Mouse (Mus musculus): ENCODE results near the gene Yjefn3. TPM values are rescaled to one million over a fixed set of nuclear protein-coding genes. Genes with fewer than 3 reads are reported as not detected.

Yjefn3 gene
- polyA plus RNA-seq, 1 experiment from 2014 or later, result 13.8 TPM

DNA sequence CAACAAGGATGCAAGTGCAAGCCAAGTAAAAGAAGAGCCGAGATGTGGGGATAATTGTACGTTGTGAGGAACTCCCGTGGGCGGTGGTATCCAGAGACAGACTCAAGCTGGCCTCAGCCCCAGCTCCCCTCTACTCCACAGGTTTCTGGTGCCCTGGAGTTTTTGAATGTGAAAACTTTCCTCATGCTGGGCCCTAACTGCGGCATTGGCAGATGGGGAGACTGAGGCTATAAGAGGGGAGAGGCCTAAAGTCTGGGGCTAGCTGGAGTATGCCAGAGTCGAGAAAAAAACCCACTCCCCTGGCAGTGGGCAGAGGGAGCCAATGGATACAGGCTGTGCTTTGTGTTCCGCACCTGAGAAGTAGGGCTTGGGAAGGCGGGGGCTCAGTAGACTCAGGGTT, 1.6 kb upstream of the Yjefn3 start:
- peak overlapping the region; percentile 79; the same call in 1 of the 2 replicates for H3K4me2 ChIP-seq
- H3K27me3 ChIP-seq, result no peaks in the 10 kb centered on the region
- 79% methylated on average over 8 of the region's 8 CpGs for WGBS
- no peak overlapping the region for H3K9ac ChIP-seq
- H3K4me1 ChIP-seq (replicated peaks), result peaks cover 42% of the 10 kb centered on the region
- no peak overlapping the region for H3K27ac ChIP-seq (replicated peaks)
- ATAC-seq (ENCODE audit: low FRiP score, low read depth), result no peak
- no peaks in the 10 kb centered on the region for H3K9me3 ChIP-seq
- no peaks in the 10 kb centered on the region for H3K36me3 ChIP-seq
- H3K4me3 ChIP-seq, result 0 out of 2 replicates have a peak overlapping the region, but pooled peaks have one; percentile 86

DNA sequence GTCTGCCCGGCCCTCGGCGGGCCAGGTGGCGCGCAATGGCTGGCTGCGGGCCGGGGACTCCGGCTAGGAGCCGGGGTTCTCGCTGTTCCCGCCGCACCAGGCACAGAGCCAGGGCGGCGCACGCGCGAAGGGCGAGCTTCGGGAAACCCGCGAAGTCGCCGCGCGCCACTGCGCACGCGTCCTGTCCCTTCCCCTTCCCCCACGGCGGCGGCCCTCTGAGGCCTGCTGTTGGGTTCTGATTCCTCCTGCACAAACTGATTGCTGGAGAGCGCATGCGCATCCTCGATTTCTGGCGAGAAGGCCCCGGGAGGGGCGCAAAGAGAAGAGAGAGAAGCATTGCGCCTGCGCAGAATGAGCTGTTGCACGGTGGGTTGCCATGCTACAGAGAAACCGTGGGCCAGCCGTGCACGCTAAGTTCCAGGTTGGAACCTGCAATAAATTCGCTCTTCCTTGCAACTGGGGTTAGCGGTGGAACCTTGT, 591 bp upstream of the Yjefn3 start:
- H3K36me3 ChIP-seq, result no peaks in the 10 kb centered on the region
- peak overlapping the region; percentile 73 for H3K9ac ChIP-seq
- H3K4me2 ChIP-seq, result peak overlapping the region; percentile 79
- peaks cover 48% of the 10 kb centered on the region for H3K4me1 ChIP-seq (replicated peaks)
- peak; percentile 91 for ATAC-seq (ENCODE audit: low FRiP score, low read depth)
- H3K27me3 ChIP-seq, result no peaks in the 10 kb centered on the region
- no peaks in the 10 kb centered on the region for H3K9me3 ChIP-seq
- WGBS, result under 1% methylated on average over 45 of the region's 45 CpGs
- H3K4me3 ChIP-seq, result peak overlapping the region; percentile 86
- H3K27ac ChIP-seq (replicated peaks), result peak overlapping the region; percentile 94

DNA sequence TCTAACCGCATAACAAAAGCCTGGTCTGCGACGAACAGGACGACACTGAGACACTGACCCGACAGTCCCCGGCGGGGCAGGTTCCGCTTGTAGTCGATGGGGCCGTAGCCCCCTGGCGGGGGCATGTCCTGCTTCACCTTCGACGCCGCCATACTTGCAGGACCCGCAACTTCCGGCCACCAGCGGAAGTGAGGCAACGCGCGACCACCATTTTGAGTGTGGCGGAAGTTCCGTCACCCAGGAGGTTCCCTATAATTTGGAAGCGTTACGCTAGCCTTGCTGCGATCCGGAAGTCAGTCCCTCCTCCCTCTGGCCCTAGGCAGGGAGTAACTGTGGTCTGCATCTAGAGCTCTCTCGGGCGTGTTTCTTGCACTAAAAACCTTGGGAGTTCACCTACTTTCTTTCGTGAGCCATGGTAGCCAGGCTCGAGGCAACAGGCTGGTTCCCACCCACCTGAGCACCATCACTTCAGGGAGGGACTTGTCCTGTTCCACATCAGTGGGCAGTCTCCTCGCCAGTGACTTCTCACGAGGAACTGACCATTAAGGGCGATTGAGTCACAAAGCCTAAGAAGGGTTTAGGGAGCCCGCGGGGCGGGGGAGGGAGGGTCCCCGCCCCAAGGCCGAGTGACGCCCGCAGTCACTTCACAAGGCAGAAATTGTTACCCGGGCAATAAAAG, 889 bp downstream of the Yjefn3 start:
- 2% methylated on average over 41 of the region's 41 CpGs for WGBS
- no peaks in the 10 kb centered on the region for H3K36me3 ChIP-seq
- H3K9ac ChIP-seq, result peak overlapping the region; percentile 78
- peak overlapping the region; percentile 94 for H3K27ac ChIP-seq (replicated peaks)
- no peaks in the 10 kb centered on the region for H3K9me3 ChIP-seq
- H3K4me1 ChIP-seq (replicated peaks), result peaks cover 59% of the 10 kb centered on the region
- H3K4me3 ChIP-seq, result peak overlapping the region; percentile 86
- ATAC-seq (ENCODE audit: low FRiP score, low read depth), result peak; percentile 76
- no peaks in the 10 kb centered on the region for H3K27me3 ChIP-seq
- peak overlapping the region; percentile 79 for H3K4me2 ChIP-seq

DNA sequence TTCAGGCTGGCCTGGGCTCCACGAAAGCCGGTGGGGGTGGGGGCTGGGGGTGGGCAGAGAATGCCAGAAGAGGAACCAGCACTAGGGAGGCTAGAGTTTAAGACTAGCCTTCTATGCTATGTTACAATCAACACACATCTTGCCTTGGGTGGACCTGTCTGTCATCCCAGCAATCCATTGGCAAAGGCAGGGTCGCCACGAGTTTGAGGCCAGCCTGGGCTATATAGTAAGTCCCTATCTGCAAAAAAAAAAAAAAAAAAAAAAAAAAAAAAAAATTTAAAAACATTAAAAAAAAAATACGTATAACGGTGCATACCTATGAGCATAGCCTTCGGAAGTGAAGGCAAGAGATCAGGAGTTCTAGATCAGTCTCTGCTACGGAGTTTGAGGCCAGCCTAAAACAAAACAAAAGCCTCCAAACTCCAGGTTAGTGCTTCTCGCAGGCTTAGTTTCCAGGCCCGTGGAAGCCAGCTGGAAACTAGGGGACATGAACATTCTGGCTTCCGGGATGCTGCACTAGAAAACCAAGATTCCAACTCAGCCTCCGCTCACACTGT, 1.5 kb downstream of the Yjefn3 start:
- H3K4me2 ChIP-seq, result peak overlapping the region; percentile 79
- no peaks in the 10 kb centered on the region for H3K27me3 ChIP-seq
- H3K27ac ChIP-seq (replicated peaks), result peak overlapping the region; percentile 94
- H3K4me1 ChIP-seq (replicated peaks), result peaks cover 59% of the 10 kb centered on the region
- peak overlapping the region; percentile 86 for H3K4me3 ChIP-seq
- WGBS, result 21% methylated on average over 12 of the region's 12 CpGs
- no peaks in the 10 kb centered on the region for H3K36me3 ChIP-seq
- H3K9ac ChIP-seq, result peak overlapping the region; percentile 78
- no peaks in the 10 kb centered on the region for H3K9me3 ChIP-seq
- ATAC-seq (ENCODE audit: low FRiP score, low read depth), result no peak

DNA sequence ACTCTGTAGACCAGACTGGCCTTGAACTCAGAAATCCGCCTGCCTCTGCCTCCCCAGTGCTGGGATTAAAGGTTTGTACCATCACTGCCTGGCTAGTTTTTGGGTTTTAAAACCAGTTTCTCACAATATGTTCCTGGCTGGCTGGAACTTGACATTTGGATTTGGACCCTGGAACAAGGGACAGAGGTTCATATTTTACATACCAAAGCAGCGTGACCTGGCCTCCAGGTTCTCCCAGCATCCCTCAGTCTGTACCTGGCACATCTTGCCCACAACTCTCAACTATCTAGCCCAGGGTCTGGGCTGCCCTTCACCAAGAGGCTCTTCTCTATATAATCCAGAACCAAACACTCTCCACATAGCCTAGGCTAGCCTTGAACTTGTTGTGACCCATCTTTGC, 2.6 kb downstream of the Yjefn3 start:
- Histone ChIP-seq H3K4me3 (peak overlapping the region; percentile 86; the same call in 1 of the 2 replicates), H3K36me3 (no peaks in the 10 kb centered on the region), H3K9me3 (no peaks in the 10 kb centered on the region), H3K27me3 (no peaks in the 10 kb centered on the region), H3K27ac (replicated peaks) (no peak overlapping the region), H3K4me1 (replicated peaks) (peaks cover 65% of the 10 kb centered on the region), H3K4me2 (peak overlapping the region; percentile 79), H3K9ac (no peak overlapping the region)
- WGBS, result 98% methylated on average over 2 of the region's 2 CpGs
- ATAC-seq (ENCODE audit: low FRiP score, low read depth), result no peak

DNA sequence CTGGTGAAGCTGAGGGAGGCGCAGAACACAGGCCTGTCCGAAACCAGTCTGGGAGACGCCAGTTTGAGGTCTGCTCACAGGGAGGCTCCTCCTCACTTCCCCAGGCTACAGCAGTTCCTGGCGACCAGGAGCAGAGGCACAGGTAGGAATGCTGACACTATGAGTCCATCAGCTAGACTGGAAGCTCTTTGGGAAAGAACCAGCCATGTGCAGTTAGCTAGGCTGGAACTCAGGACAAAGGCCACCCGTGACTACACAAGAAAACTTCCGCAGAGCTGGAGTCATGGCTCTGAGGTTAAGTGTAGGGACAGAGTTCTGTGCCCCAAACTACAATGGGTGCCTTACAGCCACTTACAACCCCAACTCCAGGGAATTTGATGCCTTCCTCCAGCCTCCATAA, 4.7 kb downstream of the Yjefn3 start:
- ATAC-seq (ENCODE audit: low FRiP score, low read depth), result no peak
- peaks cover 3% of the 10 kb centered on the region; the same call in 1 of the 2 replicates for H3K36me3 ChIP-seq
- no peaks in the 10 kb centered on the region for H3K27me3 ChIP-seq
- H3K27ac ChIP-seq (replicated peaks), result no peak overlapping the region
- no peak overlapping the region for H3K4me2 ChIP-seq
- WGBS, result 82% methylated on average over 6 of the region's 6 CpGs
- H3K9ac ChIP-seq, result no peak overlapping the region; the same call in 1 of the 2 replicates
- peaks cover 65% of the 10 kb centered on the region for H3K4me1 ChIP-seq (replicated peaks)
- no peak overlapping the region for H3K4me3 ChIP-seq
- no peaks in the 10 kb centered on the region for H3K9me3 ChIP-seq

DNA sequence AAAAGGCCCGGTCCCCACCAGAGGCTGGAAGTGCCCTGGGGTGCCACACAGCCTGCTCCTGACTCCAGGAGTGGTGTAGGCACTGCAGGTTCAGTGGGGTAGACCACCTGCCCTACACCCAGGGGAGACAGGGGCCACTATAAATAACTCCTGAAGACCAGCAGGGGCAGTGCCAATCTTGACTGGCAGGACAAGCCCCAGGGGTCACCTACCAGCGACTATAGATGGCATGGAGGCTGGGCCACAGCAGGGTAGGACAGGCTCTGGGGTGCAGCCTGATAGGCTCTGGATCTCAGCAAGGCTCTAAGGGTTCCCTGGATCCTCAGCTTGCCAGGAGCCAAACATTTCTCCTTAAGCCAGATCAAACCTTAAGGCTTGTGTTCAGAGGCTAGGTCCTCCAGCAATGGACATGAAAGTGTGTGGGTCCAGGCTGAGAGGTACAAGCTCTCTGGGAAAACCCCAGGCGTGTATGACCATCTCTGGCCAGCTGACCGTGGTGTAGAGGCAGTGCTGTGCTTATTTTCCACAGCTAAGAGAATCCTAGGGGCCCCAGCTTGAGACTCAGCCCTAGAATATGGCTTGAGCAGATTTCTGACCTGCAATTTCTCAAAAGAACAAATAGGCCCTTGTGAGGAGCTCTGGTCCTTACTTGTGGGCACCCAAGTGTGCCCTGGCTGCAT, 6.6 kb downstream of the Yjefn3 start:
- Histone ChIP-seq H3K4me1 (replicated peaks) (peaks cover 56% of the 10 kb centered on the region), H3K9me3 (no peaks in the 10 kb centered on the region), H3K27me3 (no peaks in the 10 kb centered on the region), H3K36me3 (peaks cover 3% of the 10 kb centered on the region; the same call in 1 of the 2 replicates), H3K4me2 (no peak overlapping the region), H3K9ac (no peak overlapping the region), H3K4me3 (no peak overlapping the region), H3K27ac (replicated peaks) (no peak overlapping the region)
- ATAC-seq (ENCODE audit: low FRiP score, low read depth), result no peak
- 67% methylated on average over 4 of the region's 4 CpGs for WGBS

DNA sequence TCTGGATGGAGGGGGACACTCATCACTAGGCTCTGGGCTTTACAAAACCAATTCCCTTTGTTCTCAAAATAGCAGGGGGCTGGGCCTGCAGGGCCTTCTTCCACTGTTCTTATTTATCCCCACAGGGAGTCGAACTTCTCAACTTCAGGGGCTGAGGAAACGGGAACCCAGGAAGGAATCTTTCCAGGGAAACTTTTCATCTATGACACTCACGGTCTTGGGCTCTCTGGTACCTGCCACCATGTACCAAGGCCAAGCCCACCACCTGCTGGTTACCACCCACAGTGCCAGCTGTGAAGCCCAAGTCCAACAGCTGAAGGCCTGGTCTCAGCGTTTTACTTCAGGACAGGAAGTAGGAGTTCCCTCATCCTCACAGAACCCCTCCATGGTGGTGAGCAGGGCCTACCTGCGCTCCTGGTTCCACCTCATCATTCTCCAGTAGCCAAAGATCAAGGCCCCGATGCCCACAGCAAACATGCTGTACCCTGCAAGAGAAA, 7.6 kb downstream of the Yjefn3 start:
- ATAC-seq (ENCODE audit: low FRiP score, low read depth), result no peak
- no peak overlapping the region for H3K4me3 ChIP-seq
- H3K9me3 ChIP-seq, result no peaks in the 10 kb centered on the region
- 45% methylated on average over 6 of the region's 6 CpGs for WGBS
- H3K27ac ChIP-seq (replicated peaks), result no peak overlapping the region
- H3K4me2 ChIP-seq, result no peak overlapping the region
- H3K27me3 ChIP-seq, result peaks cover 9% of the 10 kb centered on the region
- peaks cover 3% of the 10 kb centered on the region; the same call in 1 of the 2 replicates for H3K36me3 ChIP-seq
- H3K9ac ChIP-seq, result no peak overlapping the region
- H3K4me1 ChIP-seq (replicated peaks), result peaks cover 49% of the 10 kb centered on the region

DNA sequence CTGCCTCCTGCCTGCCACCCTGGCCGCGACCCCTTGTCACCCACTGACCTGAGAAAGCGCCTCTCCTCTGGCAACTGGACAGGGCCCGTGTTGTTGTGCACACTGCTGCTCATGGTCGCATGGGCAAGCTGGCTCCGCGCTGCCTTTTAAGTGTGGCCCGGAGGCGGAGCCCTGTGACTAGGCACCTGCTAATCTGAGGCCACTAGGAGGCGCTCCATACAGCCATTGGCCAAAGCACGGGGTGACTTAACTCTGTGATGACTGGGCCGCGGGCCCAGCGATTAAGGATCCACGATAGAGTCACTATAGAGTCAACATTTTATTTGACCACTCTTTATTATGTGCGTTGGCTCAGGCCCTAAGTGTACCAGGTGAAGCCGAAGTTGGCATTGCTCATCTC, 8.6 kb downstream of the Yjefn3 start:
- no peak overlapping the region for H3K9ac ChIP-seq
- peaks cover 48% of the 10 kb centered on the region for H3K4me1 ChIP-seq (replicated peaks)
- WGBS, result 31% methylated on average over 17 of the region's 17 CpGs
- H3K4me3 ChIP-seq, result no peak overlapping the region
- peaks cover 3% of the 10 kb centered on the region; the same call in 1 of the 2 replicates for H3K36me3 ChIP-seq
- peaks cover 18% of the 10 kb centered on the region for H3K27me3 ChIP-seq
- no peak overlapping the region for H3K27ac ChIP-seq (replicated peaks)
- ATAC-seq (ENCODE audit: low FRiP score, low read depth), result no peak
- no peak overlapping the region for H3K4me2 ChIP-seq
- no peaks in the 10 kb centered on the region for H3K9me3 ChIP-seq

DNA sequence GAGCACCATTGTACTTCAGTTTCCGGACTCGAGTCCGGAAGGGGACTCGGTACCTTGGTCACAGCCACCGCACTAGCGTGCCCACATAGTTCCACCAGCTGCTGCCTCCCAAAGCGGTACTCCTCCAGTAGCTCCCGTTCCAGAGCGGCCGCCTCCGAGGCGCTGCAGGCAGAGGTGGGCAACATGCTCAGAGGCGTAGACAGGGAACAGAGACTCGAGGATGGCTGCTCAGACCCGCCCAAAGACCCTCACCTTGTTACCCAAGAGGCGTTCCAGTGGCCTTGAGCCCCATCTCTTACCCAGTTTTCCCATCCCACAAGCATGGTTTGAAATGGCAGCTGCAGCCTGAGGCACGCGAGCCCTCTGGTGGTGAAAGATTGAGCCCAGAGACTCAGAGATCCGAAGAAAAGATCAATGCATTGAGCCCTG, 11.7 kb downstream of the Yjefn3 start:
- Histone ChIP-seq H3K27ac (replicated peaks) (no peak overlapping the region), H3K9ac (no peak overlapping the region), H3K4me1 (replicated peaks) (peaks cover 60% of the 10 kb centered on the region), H3K27me3 (peaks cover 48% of the 10 kb centered on the region), H3K9me3 (no peaks in the 10 kb centered on the region), H3K4me2 (0 out of 2 replicates have a peak overlapping the region, but pooled peaks have one; percentile 18), H3K36me3 (peaks cover 3% of the 10 kb centered on the region; the same call in 1 of the 2 replicates), H3K4me3 (no peak overlapping the region)
- WGBS, result 43% methylated on average over 19 of the region's 19 CpGs
- ATAC-seq (ENCODE audit: low FRiP score, low read depth), result peak; percentile 3; the same call in 1 of the 2 replicates

DNA sequence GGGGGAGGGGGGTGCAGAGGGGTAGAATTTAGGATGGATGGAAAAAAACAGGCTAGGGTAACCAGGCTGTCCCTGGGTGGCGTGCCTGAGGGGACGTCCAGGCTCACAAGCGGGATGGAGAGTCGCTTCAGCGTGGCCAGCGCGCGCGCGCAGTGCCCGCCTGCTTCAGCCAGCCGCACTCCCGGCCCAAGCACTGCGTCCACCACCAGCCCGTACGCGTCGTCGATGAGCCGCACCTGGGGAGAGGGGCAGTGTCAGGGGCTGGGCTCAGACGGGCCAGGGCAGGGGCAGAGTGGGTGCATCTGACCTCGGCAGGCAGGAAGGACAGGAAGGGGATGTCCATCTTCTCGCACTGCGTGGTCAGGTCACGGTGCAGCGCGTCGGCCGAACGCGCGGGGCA, 13.6 kb downstream of the Yjefn3 start:
- no peak for ATAC-seq (ENCODE audit: low FRiP score, low read depth)
- Histone ChIP-seq H3K27ac (replicated peaks) (no peak overlapping the region), H3K4me1 (replicated peaks) (peaks cover 48% of the 10 kb centered on the region), H3K4me2 (peak overlapping the region; percentile 50), H3K9me3 (no peaks in the 10 kb centered on the region), H3K4me3 (peak overlapping the region; percentile 24), H3K9ac (no peak overlapping the region), H3K36me3 (peaks cover 3% of the 10 kb centered on the region; the same call in 1 of the 2 replicates), H3K27me3 (peaks cover 67% of the 10 kb centered on the region)
- WGBS, result 3% methylated on average over 32 of the region's 32 CpGs

Measured in hindbrain, embryonic 15.5 days (tissue).